ENCODE assay signal across 8 mouse cellular contexts in genomic region chr5:35973800-35974199, GRCm38 (mm10).
DNase-seq lines count a peak whose midpoint lies in the region; ATAC-seq and TF ChIP-seq lines count a peak whose summit lies in the region.

No protein-coding gene starts in this region.

- H3K9ac ChIP-seq in liver, embryonic 12.5 days = no peak overlapping the region
- H3K9ac ChIP-seq in embryonic facial prominence, embryonic 15.5 days = no peak overlapping the region
- H3K9ac ChIP-seq in liver, postnatal 0 days (replicated peaks) = no peak overlapping the region
- H3K9ac ChIP-seq in stomach, embryonic 16.5 days (ENCODE audit: low read length) = peak overlapping the region; percentile 51
- no peak overlapping the region for H3K9ac ChIP-seq in forebrain, embryonic 16.5 days (replicated peaks; ENCODE audit: low read depth, low read length)

- H3K27ac ChIP-seq in liver, embryonic 12.5 days = no peak overlapping the region
- peak overlapping the region; percentile 76 for H3K27ac ChIP-seq in embryonic facial prominence, embryonic 15.5 days (replicated peaks)
- no peak overlapping the region for H3K27ac ChIP-seq in liver, postnatal 0 days (ENCODE audit: low read depth)
- H3K27ac ChIP-seq in stomach, embryonic 16.5 days (ENCODE audit: low read length) = peak overlapping the region; percentile 83
- no peak overlapping the region for H3K27ac ChIP-seq in forebrain, embryonic 16.5 days (ENCODE audit: low read length)

- no peak for ATAC-seq in liver, embryonic 12.5 days
- ATAC-seq in embryonic facial prominence, embryonic 15.5 days (ENCODE audit: insufficient number of reproducible peaks, low FRiP score, low TSS enrichment, low read depth) = peak; percentile 75
- no peak for ATAC-seq in liver, postnatal 0 days
- ATAC-seq in stomach, embryonic 16.5 days (ENCODE audit: insufficient read depth, low FRiP score) = peak; percentile 84
- no peak for ATAC-seq in forebrain, embryonic 16.5 days

- no peak for TF ChIP-seq CTCF in liver, postnatal 0 days (IDR thresholded peaks at IDR 0.05; ENCODE audit: low read depth)

- no peaks in the 10 kb centered on the region for H3K9me3 ChIP-seq in liver, embryonic 12.5 days (replicated peaks)
- no peaks in the 10 kb centered on the region for H3K9me3 ChIP-seq in embryonic facial prominence, embryonic 15.5 days (replicated peaks)
- H3K9me3 ChIP-seq in liver, postnatal 0 days (ENCODE audit: low read length) = no peaks in the 10 kb centered on the region
- H3K9me3 ChIP-seq in stomach, embryonic 16.5 days (replicated peaks; ENCODE audit: control insufficient read depth, low read length) = no peaks in the 10 kb centered on the region
- H3K9me3 ChIP-seq in forebrain, embryonic 16.5 days (ENCODE audit: control insufficient read depth, low read length) = no peaks in the 10 kb centered on the region

- no peaks in the 10 kb centered on the region; the same call in 1 of the 2 replicates for H3K4me1 ChIP-seq in liver, embryonic 12.5 days
- peaks cover 36% of the 10 kb centered on the region for H3K4me1 ChIP-seq in embryonic facial prominence, embryonic 15.5 days
- H3K4me1 ChIP-seq in liver, postnatal 0 days (ENCODE audit: insufficient read depth) = no peaks in the 10 kb centered on the region
- H3K4me1 ChIP-seq in stomach, embryonic 16.5 days (ENCODE audit: control insufficient read depth, insufficient read depth, low read length) = peaks cover 41% of the 10 kb centered on the region
- H3K4me1 ChIP-seq in forebrain, embryonic 16.5 days (replicated peaks; ENCODE audit: control insufficient read depth, insufficient read depth, low read length) = peaks cover 7% of the 10 kb centered on the region; the same call in 1 of the 2 replicates

- DNase-seq in liver = peak; percentile 56
- DNase-seq in heart, postnatal 4 days = peak; percentile 94
- peak; percentile 42 for DNase-seq in liver, postnatal 0 days
- DNase-seq in cerebellum, adult 8-10 months = no peak

- H3K36me3 ChIP-seq in liver, embryonic 12.5 days = peaks cover 6% of the 10 kb centered on the region; the same call in 1 of the 2 replicates
- peaks cover 42% of the 10 kb centered on the region for H3K36me3 ChIP-seq in embryonic facial prominence, embryonic 15.5 days
- no peaks in the 10 kb centered on the region for H3K36me3 ChIP-seq in liver, postnatal 0 days (replicated peaks; ENCODE audit: insufficient read depth, low read length)
- H3K36me3 ChIP-seq in stomach, embryonic 16.5 days (ENCODE audit: control insufficient read depth, insufficient read depth, low read length) = no peaks in the 10 kb centered on the region; the same call in 1 of the 2 replicates
- H3K36me3 ChIP-seq in forebrain, embryonic 16.5 days (ENCODE audit: control insufficient read depth, insufficient read depth) = peaks cover 20% of the 10 kb centered on the region

- no peak overlapping the region for H3K4me2 ChIP-seq in liver, embryonic 12.5 days
- no peak overlapping the region for H3K4me2 ChIP-seq in embryonic facial prominence, embryonic 15.5 days (replicated peaks)
- no peak overlapping the region for H3K4me2 ChIP-seq in liver, postnatal 0 days (ENCODE audit: low read depth, low read length)
- peak overlapping the region; percentile 40 for H3K4me2 ChIP-seq in stomach, embryonic 16.5 days (ENCODE audit: low read depth, low read length)
- no peak overlapping the region for H3K4me2 ChIP-seq in forebrain, embryonic 16.5 days (ENCODE audit: low read length)

- H3K4me3 ChIP-seq in liver, embryonic 12.5 days = no peak overlapping the region
- H3K4me3 ChIP-seq in embryonic facial prominence, embryonic 15.5 days (replicated peaks) = no peak overlapping the region
- no peak overlapping the region for H3K4me3 ChIP-seq in liver, postnatal 0 days (ENCODE audit: low read depth, low read length)
- no peak overlapping the region; the same call in 1 of the 2 replicates for H3K4me3 ChIP-seq in stomach, embryonic 16.5 days (replicated peaks; ENCODE audit: low read length)
- H3K4me3 ChIP-seq in forebrain, embryonic 16.5 days (replicated peaks; ENCODE audit: low read length) = no peak overlapping the region

- TF ChIP-seq EP300 in liver, postnatal 0 days (IDR thresholded peaks at IDR 0.05; ENCODE audit: low read depth) = no peak

- no peaks in the 10 kb centered on the region for H3K27me3 ChIP-seq in liver, embryonic 12.5 days (replicated peaks)
- no peaks in the 10 kb centered on the region for H3K27me3 ChIP-seq in embryonic facial prominence, embryonic 15.5 days
- no peaks in the 10 kb centered on the region for H3K27me3 ChIP-seq in liver, postnatal 0 days (ENCODE audit: insufficient read depth, low read length)
- no peaks in the 10 kb centered on the region for H3K27me3 ChIP-seq in stomach, embryonic 16.5 days (ENCODE audit: control insufficient read depth, insufficient read depth, low read length)
- no peaks in the 10 kb centered on the region for H3K27me3 ChIP-seq in forebrain, embryonic 16.5 days (replicated peaks; ENCODE audit: control insufficient read depth, insufficient read depth, low read length)

- 62% methylated on average over 12 of the region's 12 CpGs for WGBS in liver, embryonic 12.5 days (ENCODE audit: insufficient replicate concordance)
- 30% methylated on average over 12 of the region's 12 CpGs for WGBS in embryonic facial prominence, embryonic 15.5 days
- WGBS in liver, postnatal 0 days (ENCODE audit: insufficient replicate concordance) = 64% methylated on average over 12 of the region's 12 CpGs
- WGBS in stomach, embryonic 16.5 days = 25% methylated on average over 12 of the region's 12 CpGs
- 80% methylated on average over 12 of the region's 12 CpGs for WGBS in forebrain, embryonic 16.5 days

Comparison
In these comparisons a context has a peak if more than half of its experiments do, and no peak if none do; other contexts are left out.
1. ATAC-seq: peak in embryonic facial prominence, embryonic 15.5 days (single experiment) and stomach, embryonic 16.5 days (single experiment); none in liver, embryonic 12.5 days (single experiment), liver, postnatal 0 days (single experiment) and forebrain, embryonic 16.5 days (single experiment).
2. H3K27ac ChIP-seq: peak in embryonic facial prominence, embryonic 15.5 days (single experiment) and stomach, embryonic 16.5 days (single experiment); none in liver, embryonic 12.5 days (single experiment), liver, postnatal 0 days (single experiment) and forebrain, embryonic 16.5 days (single experiment).